Mouse (Mus musculus): Measurements from ENCODE around the gene Pdxk. TPM values are rescaled to one million over a fixed set of nuclear protein-coding genes. Genes with fewer than 3 reads are reported as not detected.

The Pdxk gene
- total RNA-seq, 2 experiments from 2014 or later: 65.2 to 67.6 TPM

- intact Hi-C loops (cut with DNase I): no loop called here
Observed at GRCm38 (mm10) chr10:78462945-78463768, 1.6 kb downstream of the Pdxk start.

GRCm38 (mm10) chr10:78461767-78462166 lies 3.0 kb downstream of the Pdxk start:
- intact Hi-C loops (cut with DNase I): no loop called here
- no peak for DNase-seq (ENCODE audit: extremely low spot score in 1 of 2, low spot score in 2 of 2)

More at GRCm38 (mm10) chr10:78462945-78463768, 1.6 kb downstream of the Pdxk start:
- no peak for DNase-seq (ENCODE audit: extremely low spot score in 1 of 2, low spot score in 2 of 2)

GRCm38 (mm10) chr10:78460463-78460862 lies 4.3 kb downstream of the Pdxk start:
- DNase-seq (ENCODE audit: extremely low spot score in 1 of 2, low spot score in 2 of 2): peak in 1 of 2 experiments; percentile 71
- intact Hi-C loops (cut with DNase I): no loop called here

- intact Hi-C loops (cut with DNase I): no loop called here
- DNase-seq (ENCODE audit: extremely low spot score in 1 of 2, low spot score in 2 of 2): peak in 1 of 2 experiments; percentile 54
Observed at GRCm38 (mm10) chr10:78458348-78459111, 6.2 kb downstream of the Pdxk start.

GRCm38 (mm10) chr10:78457495-78458347 lies 7.1 kb downstream of the Pdxk start:
- DNase-seq (ENCODE audit: extremely low spot score in 1 of 2, low spot score in 2 of 2): peak in 1 of 2 experiments; percentile 82
- intact Hi-C loops (cut with DNase I): no loop called here

GRCm38 (mm10) chr10:78456696-78457095 lies 8.1 kb downstream of the Pdxk start:
- no peak for DNase-seq (ENCODE audit: extremely low spot score in 1 of 2, low spot score in 2 of 2)
- intact Hi-C loops (cut with DNase I): no loop called here

DNA sequence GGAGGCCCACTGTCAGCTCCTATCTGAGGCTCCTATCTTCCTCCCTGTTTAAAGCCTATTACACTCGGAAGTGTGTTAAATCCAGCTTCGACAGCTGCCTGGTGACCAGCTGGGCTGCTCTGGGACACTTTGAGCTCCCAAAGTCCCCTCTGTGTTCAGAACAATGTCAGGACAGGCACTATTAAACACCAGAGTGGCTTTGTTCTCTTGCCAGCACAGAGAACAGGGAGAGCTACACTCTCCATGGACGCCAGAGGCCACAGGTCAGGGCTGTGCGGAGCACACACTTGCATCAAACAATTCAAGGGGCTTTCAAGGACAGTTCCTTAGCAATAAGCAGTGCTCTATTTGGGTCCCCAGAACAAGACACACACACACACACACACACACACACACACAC lies 12.1 kb downstream of the Pdxk start:
- peak in 1 of 2 experiments; percentile 76 for DNase-seq (ENCODE audit: extremely low spot score in 1 of 2, low spot score in 2 of 2)
- intact Hi-C loops (cut with DNase I): no loop called here

- intact Hi-C loops (cut with DNase I): no loop called here
- DNase-seq (ENCODE audit: extremely low spot score in 1 of 2, low spot score in 2 of 2): no peak
Observed at GRCm38 (mm10) chr10:78450761-78451160, 14.0 kb downstream of the Pdxk start.

- DNase-seq (ENCODE audit: extremely low spot score in 1 of 2, low spot score in 2 of 2): no peak
- intact Hi-C loops (cut with DNase I): no loop called here
Observed at GRCm38 (mm10) chr10:78447396-78447795, 17.4 kb downstream of the Pdxk start.

DNA sequence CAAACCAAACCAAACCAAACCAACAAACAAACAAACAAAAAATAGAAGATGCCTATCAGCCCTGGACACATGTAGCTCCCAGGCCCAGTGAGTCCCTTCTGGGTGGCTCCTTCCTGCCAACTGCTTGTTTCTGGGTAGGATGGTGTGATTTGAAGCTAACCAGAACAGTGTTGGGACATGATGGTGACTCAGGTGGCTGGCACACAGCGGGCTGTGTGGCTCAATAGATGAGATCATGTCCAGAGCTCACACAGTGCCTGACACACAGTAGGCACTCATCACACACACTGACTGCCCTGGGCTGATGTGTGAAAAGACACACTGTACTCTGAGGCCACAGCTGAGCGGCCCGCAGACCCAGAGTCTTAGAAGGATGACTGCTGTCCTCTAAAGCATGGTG lies 18.6 kb downstream of the Pdxk start:
- no peak for DNase-seq (ENCODE audit: extremely low spot score in 1 of 2, low spot score in 2 of 2)
- intact Hi-C loops (cut with DNase I): no loop called here

DNA sequence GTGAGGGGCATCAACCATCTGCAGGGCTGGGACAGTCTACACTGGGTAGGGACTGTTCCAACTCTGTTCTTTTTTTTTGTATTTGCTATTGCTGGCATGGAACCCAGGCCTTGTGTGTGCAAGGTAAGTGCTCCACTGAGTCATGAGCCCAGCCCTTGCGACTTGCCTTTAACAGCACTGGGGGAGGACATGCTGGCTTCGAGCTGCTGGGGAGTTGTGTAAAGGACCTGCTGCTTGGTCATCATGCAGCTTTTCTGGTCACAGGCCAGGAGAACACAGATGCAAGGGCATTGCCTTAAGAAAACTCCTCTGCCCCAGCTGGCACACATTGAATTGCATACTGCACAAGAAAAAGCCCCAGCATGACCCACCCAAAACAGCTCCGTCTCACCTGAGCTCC lies 22.5 kb downstream of the Pdxk start:
- DNase-seq (ENCODE audit: extremely low spot score in 1 of 2, low spot score in 2 of 2): no peak
- intact Hi-C loops (cut with DNase I): no loop called here

DNA sequence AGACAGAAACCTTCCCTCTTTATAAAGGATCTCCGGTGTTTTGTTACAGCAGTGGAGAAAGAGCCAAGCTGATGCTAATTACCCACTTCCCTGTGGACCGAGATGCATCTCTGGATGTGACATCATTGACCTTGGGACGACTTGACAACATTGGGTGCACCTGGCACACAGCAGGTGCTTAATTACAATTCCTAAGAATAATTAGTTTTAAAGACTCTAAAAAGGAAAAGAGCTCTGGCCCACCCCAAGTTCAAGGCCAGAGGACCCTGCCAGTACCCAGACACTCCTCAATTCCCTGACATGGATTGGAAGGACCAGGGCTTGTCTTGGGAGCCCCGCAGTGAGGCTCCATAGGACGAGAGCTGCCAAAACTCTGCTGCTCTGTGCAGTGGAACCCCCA lies 23.2 kb downstream of the Pdxk start:
- no peak for DNase-seq (ENCODE audit: extremely low spot score in 1 of 2, low spot score in 2 of 2)
- intact Hi-C loops (cut with DNase I): no loop called here

DNA sequence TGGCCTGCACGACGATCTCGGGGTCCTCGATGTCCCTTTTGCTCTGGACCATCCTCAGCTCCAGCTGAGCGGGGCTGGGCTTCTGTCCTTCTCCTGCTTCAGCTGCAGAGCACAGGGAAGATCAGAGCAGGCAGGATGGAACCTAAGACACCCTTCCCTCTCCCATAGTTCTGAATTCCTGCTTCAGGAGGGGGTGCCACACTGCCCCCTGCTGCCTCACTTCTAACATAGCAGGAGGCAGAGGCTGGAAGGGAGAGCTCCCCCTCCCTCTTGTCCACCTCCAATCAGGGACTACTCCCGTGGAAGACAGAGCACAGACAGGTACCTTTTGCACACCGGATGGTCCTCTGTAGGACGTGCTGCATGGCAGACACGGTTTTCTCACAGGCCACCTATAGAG lies 24.0 kb downstream of the Pdxk start:
- peak in 1 of 2 experiments; percentile 40 for DNase-seq (ENCODE audit: extremely low spot score in 1 of 2, low spot score in 2 of 2)

GRCm38 (mm10) chr10:78439990-78440389 lies 24.8 kb downstream of the Pdxk start:
- intact Hi-C loops (cut with DNase I): no loop called here

More for the DNA sequence above, 24.0 kb downstream of the Pdxk start:
- intact Hi-C loops (cut with DNase I): no loop called here

GRCm38 (mm10) chr10:78439550-78439949 lies 25.2 kb downstream of the Pdxk start:
- DNase-seq (ENCODE audit: extremely low spot score in 1 of 2, low spot score in 2 of 2): peak in 1 of 2 experiments; percentile 53
- intact Hi-C loops (cut with DNase I): no loop called here

More at GRCm38 (mm10) chr10:78439990-78440389, 24.8 kb downstream of the Pdxk start:
- no peak for DNase-seq (ENCODE audit: extremely low spot score in 1 of 2, low spot score in 2 of 2)

DNA sequence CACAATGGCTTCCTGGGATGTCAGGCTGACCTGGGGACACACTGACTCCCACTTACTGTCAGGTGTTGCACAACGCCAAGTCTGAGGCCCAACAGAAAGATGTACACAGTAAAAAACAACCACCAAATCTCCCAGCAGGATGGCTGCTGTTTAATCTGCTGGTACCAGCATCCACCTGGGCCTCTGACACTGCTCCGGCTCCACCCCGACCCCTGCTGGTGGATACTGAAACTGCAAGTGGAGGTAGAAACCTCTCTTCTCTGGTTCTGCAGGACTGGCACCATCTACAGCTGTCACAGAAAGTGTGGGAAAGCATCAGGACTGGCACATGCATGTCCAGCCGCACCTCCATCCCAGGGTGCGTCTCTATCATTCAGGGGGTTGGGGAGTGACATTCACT lies 26.7 kb downstream of the Pdxk start:
- intact Hi-C loops (cut with DNase I): no loop called here
- DNase-seq (ENCODE audit: extremely low spot score in 1 of 2, low spot score in 2 of 2): peak; percentile 58 to 84

DNA sequence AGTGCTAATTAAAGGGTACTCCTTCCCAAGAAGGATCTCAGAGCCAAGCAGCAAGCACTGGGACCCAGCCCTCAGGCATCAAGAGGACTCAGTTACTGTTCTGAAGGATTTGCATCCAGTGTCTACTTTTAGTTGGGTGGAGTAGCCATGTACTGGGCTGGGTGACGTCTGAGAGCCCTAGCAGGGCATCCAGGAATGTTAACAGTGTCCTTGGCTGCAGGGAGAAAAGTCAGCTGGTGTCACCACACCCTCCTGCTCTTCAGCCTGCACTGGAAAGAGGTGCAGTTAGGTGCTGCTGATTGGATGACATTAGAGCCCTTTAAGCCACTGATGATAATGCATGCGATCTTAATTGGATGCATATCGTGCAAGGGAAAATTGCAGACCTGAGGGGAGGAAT lies 31.9 kb downstream of the Pdxk start:
- intact Hi-C loops (cut with DNase I): no loop called here
- DNase-seq (ENCODE audit: extremely low spot score in 1 of 2, low spot score in 2 of 2): no peak

GRCm38 (mm10) chr10:78429776-78430175 lies 35.0 kb downstream of the Pdxk start:
- intact Hi-C loops (cut with DNase I): no loop called here
- no peak for DNase-seq (ENCODE audit: extremely low spot score in 1 of 2, low spot score in 2 of 2)

- intact Hi-C loops (cut with DNase I): no loop called here
- no peak for DNase-seq (ENCODE audit: extremely low spot score in 1 of 2, low spot score in 2 of 2)
Observed at GRCm38 (mm10) chr10:78429180-78429579, 35.6 kb downstream of the Pdxk start.
